Mouse (Mus musculus) kidney, adult 2 months (tissue): ENCODE results near the gene Samd4b. TPM values are rescaled to one million over a fixed set of nuclear protein-coding genes. Genes with fewer than 3 reads are reported as not detected.

Experiments used
- DNase-seq: peaks from one replicate; pipeline ENCODE4 v3.0.0; 2021
- H3K27ac ChIP-seq: fragments of 200-500 bp; 2 replicates; pipeline ENCODE4 v1.5.1; 2012; ENCODE audit warnings: low read depth, low read length, control low read depth, inconsistent platforms; ENCODE audit not compliant: insufficient read depth
- H3K27me3 ChIP-seq: fragments of 200-500 bp; replicated peaks from 2 replicates; pipeline ENCODE4 v1.6.1; 2012; ENCODE audit warnings: mild to moderate bottlenecking, moderate library complexity, low read length, inconsistent platforms; ENCODE audit not compliant: control insufficient read depth, insufficient read depth
- H3K36me3 ChIP-seq: fragments of 200-500 bp; 2 replicates; pipeline ENCODE4 v1.6.1; 2012; ENCODE audit warnings: mild to moderate bottlenecking, moderate library complexity, low read length, inconsistent platforms; ENCODE audit not compliant: control insufficient read depth, insufficient read depth
- H3K4me1 ChIP-seq: fragments of 200-500 bp; 2 replicates; pipeline ENCODE4 v1.6.1; 2011; ENCODE audit warnings: low read length; ENCODE audit not compliant: control insufficient read depth, insufficient read depth
- H3K4me3 ChIP-seq: fragments of 200-500 bp; 2 replicates; pipeline ENCODE4 v1.5.1; 2011; ENCODE audit warnings: mild to moderate bottlenecking, low read depth, low read length, control low read depth; ENCODE audit not compliant: insufficient read depth
- CTCF ChIP-seq: fragments of 200-500 bp; conservative IDR thresholded peaks from 2 replicates; pipeline ENCODE4 v1.5.1; 2011; ENCODE audit warnings: low read depth, mild to moderate bottlenecking, control low read depth, low read length, moderate library complexity, mixed read lengths; ENCODE audit not compliant: insufficient read depth, insufficient read length
- POLR2A ChIP-seq: fragments of 200-500 bp; IDR thresholded peaks from one replicate; pipeline ENCODE4 v1.6.1; 2011; ENCODE audit warnings: low read depth, low read length, control low read depth
- WGBS: fragments of 180-500 bp; shearing (Covaris S2); methylation state at CpG from one replicate; pipeline ENCODE4 v1.1.7; 2018; 5-methylcytosine and 5-hydroxymethylcytosine counted together
- polyA plus RNA-seq: library from polyadenylated mRNA; depleted of rRNA; stranded (reverse); fragments of >200 nt; gene quantifications from 2 replicates; pipeline ENCODE4 v1.2.3, GENCODE M21; 2012

Samd4b gene
- polyA plus RNA-seq, 1 experiment: 67.0 TPM

DNA sequence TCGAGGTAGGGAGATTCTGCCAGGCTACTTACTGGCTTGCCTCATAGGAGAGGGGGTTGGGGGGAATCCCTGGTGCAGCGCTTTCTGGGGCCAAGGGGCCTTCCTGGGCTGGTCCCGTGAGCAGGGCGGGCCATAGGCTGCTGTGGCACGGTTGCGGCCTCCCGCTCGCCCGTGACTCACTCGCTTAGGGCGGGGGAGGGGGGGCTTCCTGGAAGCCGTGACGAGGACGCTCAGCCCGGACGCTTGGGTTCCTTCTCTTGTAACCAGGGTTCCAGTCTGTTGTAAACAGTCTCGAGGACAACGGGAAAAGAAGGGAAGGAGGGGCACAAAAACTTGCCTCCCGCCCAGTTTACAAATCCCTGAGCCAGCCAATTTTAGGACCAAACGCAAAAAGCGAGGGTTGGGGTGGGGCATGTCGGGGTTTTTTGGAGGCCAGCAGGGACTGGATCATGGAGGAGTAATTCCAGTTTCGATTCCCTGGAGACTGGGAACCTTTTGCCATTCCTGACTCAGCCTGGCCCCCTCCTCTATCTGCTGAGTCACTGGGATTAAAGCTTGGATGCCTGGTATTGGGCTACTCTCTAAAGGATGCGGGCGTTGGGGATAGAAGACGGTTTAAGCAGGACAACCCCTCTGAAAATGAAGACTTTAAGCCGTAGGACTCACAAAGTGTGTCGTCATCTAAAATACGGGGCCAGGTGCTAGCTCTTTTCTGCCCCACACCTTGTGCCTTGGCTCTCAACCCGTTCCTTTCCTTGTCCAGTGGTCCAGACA is 216.7 kb downstream of the Samd4b start:
- Histone ChIP-seq H3K27me3 (no peaks in the 10 kb centered on the region), H3K27ac (peak overlapping the region; percentile 99), H3K4me3 (peak overlapping the region; percentile 43), H3K4me1 (peaks cover 30% of the 10 kb centered on the region), H3K36me3 (peaks cover 8% of the 10 kb centered on the region)
- no peak for TF ChIP-seq CTCF
- no peak for TF ChIP-seq POLR2A
- DNase-seq: peak; percentile 87
- WGBS: 9% methylated on average over 30 of the region's 30 CpGs

DNA sequence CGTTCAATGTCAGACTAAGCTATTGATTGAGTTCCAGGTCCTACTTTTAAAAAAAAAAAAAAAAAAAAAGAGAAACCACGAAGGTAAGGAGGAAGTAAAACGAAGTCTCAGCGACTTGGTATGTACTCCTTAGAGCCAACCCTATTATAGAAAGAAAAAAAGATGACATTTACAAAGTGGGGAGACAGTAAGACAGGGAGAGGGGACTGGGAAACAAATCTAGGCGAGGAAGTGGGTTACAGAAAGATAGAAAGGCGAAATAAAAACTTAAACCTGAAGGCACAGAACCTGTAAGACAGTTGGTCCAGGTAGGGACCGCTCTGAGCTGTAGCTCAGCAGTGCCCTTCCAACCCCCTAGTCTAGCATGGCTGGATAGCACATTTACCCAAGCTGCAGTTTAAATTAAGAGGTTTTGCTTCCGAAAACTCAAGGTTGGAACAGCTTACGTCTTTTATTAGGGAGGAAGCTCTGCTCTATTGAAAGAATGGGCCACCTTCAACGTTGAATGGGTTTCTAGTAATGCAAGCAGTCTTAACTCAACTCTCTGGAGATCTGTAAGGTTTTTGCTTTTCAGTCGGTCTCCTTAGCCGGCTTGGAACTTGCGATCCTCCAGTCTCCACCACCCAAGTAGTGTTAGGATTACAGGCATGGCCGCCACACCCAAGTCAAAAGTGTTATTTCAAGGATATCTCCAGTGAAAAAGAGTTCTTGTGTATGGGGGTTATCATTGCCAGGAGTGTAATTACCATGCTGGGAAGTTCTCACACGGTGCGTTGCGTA is 217.5 kb downstream of the Samd4b start, which contains the start of gene Zfp36:
Gene Zfp36 (minus strand): TSS at position 17 of the 780 bp plus-strand sequence.
- peak within 1 kb of the TSS; percentile 85 for H3K4me3 ChIP-seq
- H3K4me1 ChIP-seq: peaks cover 31% of the 10 kb centered on the region
- 48% methylated on average over 17 of the region's 17 CpGs for WGBS
- no peak for DNase-seq
- TF ChIP-seq CTCF (no peak), POLR2A (no peak)
- H3K36me3 ChIP-seq: peaks cover 8% of the 10 kb centered on the region
- H3K27ac ChIP-seq: peak within 1 kb of the TSS; percentile 99
- no peaks in the 10 kb centered on the region for H3K27me3 ChIP-seq

DNA sequence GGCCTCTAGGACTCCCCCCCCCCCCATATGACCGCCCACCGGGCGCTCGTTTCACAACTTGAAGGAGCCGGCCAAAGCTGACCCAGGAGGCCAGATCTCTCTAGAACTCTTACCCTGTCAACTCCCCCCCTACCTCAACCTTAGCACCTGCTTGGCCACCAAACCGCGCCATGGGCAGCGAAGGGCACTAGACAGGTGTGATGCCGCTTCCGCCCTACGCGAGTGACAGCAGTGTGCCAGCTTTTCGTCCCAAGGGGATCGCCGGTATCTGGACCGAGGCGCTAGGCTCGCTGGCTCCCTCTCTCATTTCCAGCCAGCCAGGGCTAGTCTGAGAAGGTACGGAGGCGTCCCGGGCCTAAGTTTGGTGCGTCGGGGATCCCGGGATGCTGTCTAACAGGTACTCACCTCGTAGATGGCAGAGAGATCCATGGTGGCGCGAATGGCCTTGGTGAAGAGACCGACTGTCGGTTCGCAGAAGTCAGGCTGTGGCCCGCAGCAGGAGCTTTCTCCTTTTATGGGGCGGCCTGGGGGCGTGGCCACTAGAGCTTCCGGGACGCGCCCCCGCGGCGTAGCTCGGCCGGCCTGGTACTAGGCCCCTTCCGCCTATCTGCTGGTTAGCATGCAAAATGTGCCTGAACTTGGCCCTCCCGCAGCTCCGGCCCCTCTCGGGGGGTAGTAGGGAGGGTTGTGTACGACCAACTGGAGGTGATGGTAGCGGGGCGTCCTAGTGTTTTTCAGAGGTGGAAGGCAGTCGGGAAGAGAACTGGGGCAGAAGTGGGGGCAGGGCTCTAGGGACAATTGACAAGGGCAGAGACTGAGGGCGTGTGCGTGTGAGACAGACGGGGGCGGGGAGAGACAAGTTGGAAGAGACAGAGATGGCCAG is 218.9 kb downstream of the Samd4b start:
- peaks cover 8% of the 10 kb centered on the region for H3K36me3 ChIP-seq
- peaks cover 31% of the 10 kb centered on the region for H3K4me1 ChIP-seq
- under 1% methylated on average over 52 of the region's 53 CpGs for WGBS
- peak; percentile 97 for DNase-seq
- TF ChIP-seq CTCF (no peak), POLR2A (peak; percentile 99)
- no peaks in the 10 kb centered on the region for H3K27me3 ChIP-seq
- peak overlapping the region; percentile 98 for H3K27ac ChIP-seq
- peak overlapping the region; percentile 85 for H3K4me3 ChIP-seq

DNA sequence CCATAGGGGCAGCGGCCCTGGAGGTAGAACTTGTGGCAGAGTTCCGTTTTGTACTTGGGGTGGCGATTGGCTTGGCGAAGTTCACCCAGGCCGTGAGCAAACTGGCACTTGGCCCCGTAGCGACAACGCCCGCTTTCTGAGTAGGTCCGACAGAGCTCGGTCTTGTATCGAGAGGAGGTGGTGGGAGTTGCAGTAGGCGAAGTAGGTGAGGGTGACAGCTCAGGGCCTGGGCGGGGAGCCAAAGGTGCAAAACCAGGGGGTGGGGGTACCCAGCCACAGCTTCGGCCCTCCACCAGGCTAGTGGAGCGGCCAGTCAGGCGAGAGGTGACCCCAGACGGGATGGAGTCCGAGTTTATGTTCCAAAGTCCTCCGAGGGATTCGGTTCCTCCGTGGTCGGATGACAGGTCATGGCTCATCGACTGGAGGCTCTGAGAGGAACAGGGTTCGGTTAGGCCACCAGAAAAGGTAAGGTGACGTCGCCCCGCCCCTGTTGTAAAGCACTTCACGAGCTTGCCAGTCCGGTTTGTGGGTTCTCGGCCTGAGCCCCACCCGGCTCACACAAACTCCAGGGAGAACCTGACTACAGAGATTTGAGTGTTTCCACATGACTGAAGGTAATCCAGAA is 219.8 kb downstream of the Samd4b start:
- peak overlapping the region; percentile 98 for H3K27ac ChIP-seq
- 1% methylated on average over 32 of the region's 32 CpGs for WGBS
- no peak for TF ChIP-seq CTCF
- TF ChIP-seq POLR2A: peak; percentile 39
- H3K4me3 ChIP-seq: peak overlapping the region; percentile 85
- peaks cover 27% of the 10 kb centered on the region for H3K4me1 ChIP-seq
- no peaks in the 10 kb centered on the region for H3K27me3 ChIP-seq
- peak; percentile 91 for DNase-seq
- H3K36me3 ChIP-seq: peaks cover 8% of the 10 kb centered on the region

DNA sequence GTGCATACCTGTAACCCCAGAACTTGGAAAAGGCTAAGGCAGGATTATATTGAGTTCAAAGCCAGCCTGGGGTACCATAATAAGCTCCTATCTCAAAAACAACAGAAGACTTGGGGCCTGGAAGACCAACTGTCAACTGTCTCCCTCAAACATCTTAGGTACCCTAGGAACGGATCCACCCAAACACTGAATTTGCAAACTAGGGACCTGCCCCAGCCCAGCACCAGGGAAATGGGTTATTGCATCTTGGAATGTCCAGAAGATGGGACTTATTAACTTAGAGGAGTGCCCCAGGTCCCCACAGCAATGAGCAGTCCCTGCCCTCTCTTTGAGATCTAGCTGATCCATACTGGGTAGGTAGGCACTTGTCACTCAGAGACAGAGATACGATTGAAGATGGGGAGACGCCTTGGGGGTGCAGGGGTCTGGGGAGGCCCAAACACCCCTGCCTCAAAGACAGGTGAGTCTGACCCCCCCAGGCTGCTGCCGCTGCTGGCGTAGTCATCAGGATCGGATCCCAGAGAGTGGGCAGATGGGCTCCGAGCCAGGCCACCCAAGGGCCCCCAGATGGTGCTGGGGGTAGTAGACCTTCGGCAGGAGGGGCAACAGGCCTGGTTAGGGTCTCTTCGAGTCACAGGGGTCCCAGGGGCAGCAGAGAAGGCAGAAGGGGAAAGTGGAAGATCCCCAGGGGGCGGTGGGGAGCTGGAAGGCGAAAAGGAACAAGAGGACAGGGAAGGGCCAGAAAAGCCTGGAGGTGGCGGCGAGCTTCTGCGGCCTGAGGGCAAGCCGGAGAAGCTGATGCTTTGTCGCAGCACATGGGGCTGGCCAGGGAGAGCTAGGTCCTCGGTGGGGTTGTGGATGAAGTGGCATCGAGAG is 220.5 kb downstream of the Samd4b start:
- H3K27ac ChIP-seq: peak overlapping the region; percentile 98
- peaks cover 8% of the 10 kb centered on the region for H3K36me3 ChIP-seq
- peak overlapping the region; percentile 85 for H3K4me3 ChIP-seq
- no peaks in the 10 kb centered on the region for H3K27me3 ChIP-seq
- WGBS: 19% methylated on average over 18 of the region's 18 CpGs
- H3K4me1 ChIP-seq: peaks cover 21% of the 10 kb centered on the region; the same call in 1 of the 2 replicates
- peak; percentile 20 for TF ChIP-seq POLR2A
- no peak for TF ChIP-seq CTCF
- DNase-seq: peak; percentile 62
